Mouse (Mus musculus) G1E (cell line): Measurements from ENCODE around the gene Kansl1l.

Experiments used
- CTCF ChIP-seq: IDR thresholded peaks from 2 replicates; pipeline ENCODE4 v1.5.1; 2012; ENCODE audit warnings: low read depth, low read length, inconsistent platforms, mixed read lengths
- GATA1 ChIP-seq: IDR thresholded peaks from 2 replicates; pipeline ENCODE4 v1.6.1; 2012; ENCODE audit warnings: borderline replicate concordance, low read length, inconsistent platforms, mixed read lengths
- GATA2 ChIP-seq: IDR thresholded peaks from 2 replicates; pipeline ENCODE4 v1.6.1; 2012; ENCODE audit warnings: low read depth, low read length, inconsistent platforms, borderline replicate concordance
- POLR2AphosphoS5 ChIP-seq: IDR thresholded peaks from 2 replicates; pipeline ENCODE4 v1.6.1; 2012; ENCODE audit warnings: low read depth, low read length, inconsistent platforms; ENCODE audit not compliant: insufficient replicate concordance
- TAL1 ChIP-seq: conservative IDR thresholded peaks from 2 replicates; pipeline ENCODE4 v1.6.1; 2012; ENCODE audit warnings: low read depth, low read length, inconsistent platforms, mixed read lengths

- TF ChIP-seq GATA1 (no peak), CTCF (no peak), TAL1 (no peak), POLR2AphosphoS5 (no peak), GATA2 (no peak)
Observed at GRCm38 (mm10) chr1:66817865-66818315, 528 bp upstream of the Kansl1l start.
